Comparison of ENCODE assay signal across 8 mouse cellular contexts in the genomic region with DNA sequence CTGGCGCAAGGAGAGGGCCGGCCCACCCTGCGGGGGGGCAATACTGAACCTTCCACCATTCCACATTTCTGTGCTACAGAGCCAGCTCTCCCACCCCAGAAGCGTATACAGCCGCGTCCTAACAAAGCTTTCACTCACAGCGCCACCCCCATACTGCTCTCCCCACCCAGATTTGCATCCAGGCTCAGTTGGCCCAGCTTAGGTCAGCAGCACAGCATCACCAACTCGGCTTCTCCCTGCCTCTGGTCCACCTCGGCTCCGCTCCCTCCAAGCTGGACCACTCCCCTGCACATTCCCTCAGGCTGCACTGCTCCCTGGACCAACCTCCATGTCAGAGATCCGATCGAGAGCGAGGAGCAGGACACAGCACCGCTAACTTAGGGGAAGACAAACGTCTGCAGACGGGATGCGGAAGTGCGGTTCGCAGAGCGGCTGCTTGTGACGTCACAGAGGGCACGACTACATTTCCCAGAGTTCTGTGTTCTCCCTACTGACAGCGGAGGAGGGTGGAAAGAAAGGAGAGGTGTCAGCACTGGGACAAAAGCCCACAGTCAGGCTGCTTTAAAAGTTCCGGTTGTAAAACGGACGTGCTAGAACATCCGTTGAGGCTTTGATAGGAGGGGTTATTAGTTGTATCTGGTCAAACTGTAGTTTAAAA. TPM values are rescaled to one million over a fixed set of nuclear protein-coding genes. Genes with fewer than 3 reads are reported as not detected.
DNase-seq lines count a peak whose midpoint lies in the region; ATAC-seq and TF ChIP-seq lines count a peak whose summit lies in the region.

A gene (minus strand): TSS at position 399 of the 658 bp plus-strand sequence.
A gene (minus strand): TSS at position 425 of the 658 bp plus-strand sequence.

- WGBS in bone marrow, adult 2 months: under 1% methylated on average over 27 of the region's 27 CpGs
- under 1% methylated on average over 27 of the region's 27 CpGs for WGBS in embryonic facial prominence, embryonic 15.5 days
- 0% methylated on average over 27 of the region's 27 CpGs for WGBS in limb, embryonic 14.5 days
- under 1% methylated on average over 27 of the region's 27 CpGs for WGBS in midbrain, postnatal 0 days

- peaks cover 3% of the 10 kb centered on the region for H3K4me1 ChIP-seq in bone marrow, adult 2 months (ENCODE audit: control insufficient read depth, insufficient read depth, low read length)
- peaks cover 6% of the 10 kb centered on the region for H3K4me1 ChIP-seq in embryonic facial prominence, embryonic 15.5 days
- H3K4me1 ChIP-seq in limb, embryonic 14.5 days (ENCODE audit: control insufficient read depth, insufficient read depth, low read length): peaks cover 10% of the 10 kb centered on the region
- peaks cover 10% of the 10 kb centered on the region for H3K4me1 ChIP-seq in midbrain, postnatal 0 days (ENCODE audit: insufficient read depth, low read length)

- no peaks in the 10 kb centered on the region for H3K9me3 ChIP-seq in embryonic facial prominence, embryonic 15.5 days (replicated peaks)
- no peaks in the 10 kb centered on the region for H3K9me3 ChIP-seq in limb, embryonic 14.5 days (ENCODE audit: control insufficient read depth, low read length)
- no peaks in the 10 kb centered on the region for H3K9me3 ChIP-seq in midbrain, postnatal 0 days (ENCODE audit: low read length)

- peak within 1 kb of the TSS; percentile 79 for H3K9ac ChIP-seq in embryonic facial prominence, embryonic 15.5 days
- peak within 1 kb of the TSS; percentile 78 for H3K9ac ChIP-seq in limb, embryonic 14.5 days (ENCODE audit: low read depth, low read length, severe bottlenecking)
- H3K9ac ChIP-seq in midbrain, postnatal 0 days (replicated peaks; ENCODE audit: low read length, poor library complexity, severe bottlenecking): peak within 1 kb of the TSS; percentile 86

- H3K27ac ChIP-seq in bone marrow, adult 2 months (ENCODE audit: control insufficient read depth, insufficient read depth, low read depth, low read length, poor library complexity): peak within 1 kb of the TSS; percentile 25
- H3K27ac ChIP-seq in embryonic facial prominence, embryonic 15.5 days (replicated peaks): peak within 1 kb of the TSS; percentile 81
- H3K27ac ChIP-seq in limb, embryonic 14.5 days (replicated peaks; ENCODE audit: low read depth, low read length): peak within 1 kb of the TSS; percentile 80
- peak within 1 kb of the TSS; percentile 74 for H3K27ac ChIP-seq in midbrain, postnatal 0 days (ENCODE audit: low read depth, low read length)

- peak; percentile 77; the same call in 1 of the 2 replicates for TF ChIP-seq POLR2A in bone marrow, adult 2 months (IDR thresholded peaks at IDR 0.05; ENCODE audit: borderline replicate concordance, control insufficient read depth, low read depth, low read length)
- TF ChIP-seq POLR2A in limb, embryonic 14.5 days (IDR thresholded peaks at IDR 0.05; ENCODE audit: borderline replicate concordance, extremely low read depth, insufficient read depth, insufficient read length): peak; percentile 64; the same call in 1 of the 2 replicates

- H3K4me3 ChIP-seq in bone marrow, adult 2 months (replicated peaks; ENCODE audit: control insufficient read depth, low read depth, low read length): peak within 1 kb of the TSS; percentile 86
- peak within 1 kb of the TSS; percentile 92 for H3K4me3 ChIP-seq in embryonic facial prominence, embryonic 15.5 days (replicated peaks)
- peak within 1 kb of the TSS; percentile 90 for H3K4me3 ChIP-seq in limb, embryonic 14.5 days (replicated peaks; ENCODE audit: low read length)
- peak within 1 kb of the TSS; percentile 90 for H3K4me3 ChIP-seq in midbrain, postnatal 0 days (ENCODE audit: low read depth, low read length)

- DNase-seq in 416B (ENCODE audit: low read depth): peak; percentile 98
- DNase-seq in heart, adult 8-10 months (ENCODE audit: low spot score): peak; percentile 96
- DNase-seq in kidney, adult 9 months: peak; percentile 95
- DNase-seq in limb, embryonic 14.5 days (ENCODE audit: low spot score): peak; percentile 98
- DNase-seq in midbrain, postnatal 0 days (ENCODE audit: low spot score): peak; percentile 97
- peak; percentile 77 to 87 for DNase-seq in spleen, postnatal 14 days (ENCODE audit: low spot score in 2 of 2)

- no peak for TF ChIP-seq CTCF in bone marrow, adult 2 months (IDR thresholded peaks at IDR 0.05; ENCODE audit: control insufficient read depth, insufficient read depth, low read length)
- 0 out of 2 replicates have a peak, but pooled peaks have one; percentile 10 for TF ChIP-seq CTCF in midbrain, postnatal 0 days (IDR thresholded peaks at IDR 0.05)

- peak; percentile 97 for ATAC-seq in embryonic facial prominence, embryonic 15.5 days (ENCODE audit: insufficient number of reproducible peaks, low FRiP score, low TSS enrichment, low read depth)
- ATAC-seq in limb, embryonic 14.5 days (ENCODE audit: low FRiP score, low read depth): peak; percentile 99
- peak; percentile 99 for ATAC-seq in midbrain, postnatal 0 days (ENCODE audit: low FRiP score)

- peak within 1 kb of the TSS; percentile 78 for H3K4me2 ChIP-seq in embryonic facial prominence, embryonic 15.5 days (replicated peaks)
- peak within 1 kb of the TSS; percentile 73 for H3K4me2 ChIP-seq in limb, embryonic 14.5 days (replicated peaks; ENCODE audit: low read depth, low read length, severe bottlenecking)
- H3K4me2 ChIP-seq in midbrain, postnatal 0 days (ENCODE audit: low read depth, low read length, poor library complexity, severe bottlenecking): peak within 1 kb of the TSS; percentile 88

- H3K36me3 ChIP-seq in embryonic facial prominence, embryonic 15.5 days: peaks cover 7% of the 10 kb centered on the region
- 0 out of 2 replicates have a peak, but pooled peaks cover under 1% of the 10 kb centered on the region for H3K36me3 ChIP-seq in limb, embryonic 14.5 days (ENCODE audit: control insufficient read depth, insufficient read depth, low read length)
- peaks cover 2% of the 10 kb centered on the region; the same call in 1 of the 2 replicates for H3K36me3 ChIP-seq in midbrain, postnatal 0 days (ENCODE audit: insufficient read depth, low read length)

- H3K27me3 ChIP-seq in embryonic facial prominence, embryonic 15.5 days: no peaks in the 10 kb centered on the region
- no peaks in the 10 kb centered on the region for H3K27me3 ChIP-seq in limb, embryonic 14.5 days (ENCODE audit: control insufficient read depth, insufficient read depth, low read length)
- H3K27me3 ChIP-seq in midbrain, postnatal 0 days (ENCODE audit: insufficient read depth, low read length): no peaks in the 10 kb centered on the region

RNA-seq across cellular contexts. Expression of the first gene that starts in this region (rescaled TPM):
- not detected in 2 replicates for polyA plus RNA-seq in bone marrow, adult 2 months (2011; ENCODE audit: insufficient read depth, insufficient read length, low replicate concordance, missing spikeins)
- not detected in 2 replicates for polyA plus RNA-seq in embryonic facial prominence, embryonic 15.5 days (2015; fragmentation: Nextera tagmentation; extraction: Ambion mirVana)
- 1 to 10 TPM in 1 of 4 experiments, under 1 TPM in 1, not detected in 2; 0.20 to 1.3 TPM for total RNA-seq in heart, adult 8-10 months (2022)
- polyA plus RNA-seq in limb, embryonic 14.5 days (2012; rRNA removed): not detected in 2 replicates
- polyA plus RNA-seq in limb, embryonic 14.5 days (2014; fragmentation: Nextera tagmentation; extraction: Ambion mirVana): not detected in 2 replicates
- 0.27 TPM in 1 of 2 replicates, not detected in the other for total RNA-seq in midbrain, postnatal 0 days (2014; rRNA removed)
- polyA plus RNA-seq in midbrain, postnatal 0 days (2015; fragmentation: Nextera tagmentation; extraction: Ambion mirVana): 0.20 TPM in 1 of 2 replicates, not detected in the other

RNA-seq across cellular contexts. Expression of the second gene that starts in this region (rescaled TPM):
- polyA plus RNA-seq in bone marrow, adult 2 months (2011; ENCODE audit: insufficient read depth, insufficient read length, low replicate concordance, missing spikeins): 6.6 and 8.2 TPM in 2 replicates
- 24.6 TPM in 2 replicates for polyA plus RNA-seq in embryonic facial prominence, embryonic 15.5 days (2015; fragmentation: Nextera tagmentation; extraction: Ambion mirVana)
- total RNA-seq in heart, adult 8-10 months (2022): 1 to 10 TPM; 6.9 to 8.9 (median 7.9) TPM
- 15.3 and 15.4 TPM in 2 replicates for polyA plus RNA-seq in limb, embryonic 14.5 days (2012; rRNA removed)
- 26.7 and 27.0 TPM in 2 replicates for polyA plus RNA-seq in limb, embryonic 14.5 days (2014; fragmentation: Nextera tagmentation; extraction: Ambion mirVana)
- 35.8 and 36.8 TPM in 2 replicates for total RNA-seq in midbrain, postnatal 0 days (2014; rRNA removed)
- polyA plus RNA-seq in midbrain, postnatal 0 days (2015; fragmentation: Nextera tagmentation; extraction: Ambion mirVana): 26.2 and 31.9 TPM in 2 replicates

Comparison
In these comparisons a context has a peak if more than half of its experiments do, and no peak if none do; other contexts are left out.
1. Peak in every context shown above with its lines: DNase-seq, ATAC-seq, H3K4me3 ChIP-seq and H3K27ac ChIP-seq.
2. H3K27ac ChIP-seq: peak in every context shown above with its lines; median percentile 81 in embryonic facial prominence, embryonic 15.5 days; 80 in limb, embryonic 14.5 days; 74 in midbrain, postnatal 0 days; 25 in bone marrow, adult 2 months.